Mouse (Mus musculus): ENCODE results near the gene Setd1b.

DNA sequence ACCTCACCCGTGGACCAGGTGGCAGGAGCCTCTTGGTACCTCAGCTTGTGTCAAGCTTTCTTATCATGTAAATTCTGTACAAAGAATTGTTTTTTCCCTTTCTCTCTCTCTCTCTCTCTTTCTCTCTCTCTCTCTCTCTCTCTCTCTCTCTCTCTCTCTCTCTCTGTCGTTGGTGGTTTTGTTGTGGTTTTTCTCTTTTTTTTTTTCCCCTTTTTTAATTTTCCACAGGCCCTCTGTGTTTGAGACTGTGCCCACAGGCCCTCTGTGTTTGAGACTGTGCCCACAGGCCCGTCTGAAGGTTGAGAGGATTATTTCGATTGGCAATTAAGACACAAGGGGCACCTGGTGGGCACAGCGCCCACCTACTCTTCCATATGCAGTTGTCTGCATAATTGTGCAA, 25.6 kb downstream of the Setd1b start:
- TF ChIP-seq EP300 (IDR thresholded peaks at IDR 0.05; ENCODE audit: low read depth) (no peak), CTCF (IDR thresholded peaks at IDR 0.05; ENCODE audit: low read depth) (no peak)

Measured in liver, embryonic 14.5 days (tissue).